Mouse (Mus musculus) bone marrow, adult 2 months (tissue): ENCODE data around the gene Raph1.

Experiments used
- CTCF ChIP-seq: fragments of 200-500 bp; IDR thresholded peaks from 2 replicates; pipeline ENCODE4 v1.5.1; 2011; ENCODE audit warnings: low read length, control low read depth; ENCODE audit not compliant: control insufficient read depth, insufficient read depth
- POLR2A ChIP-seq: fragments of 200-500 bp; IDR thresholded peaks from 2 replicates; pipeline ENCODE4 v1.6.1; 2011; ENCODE audit warnings: low read depth, mild to moderate bottlenecking, control low read depth, low read length, borderline replicate concordance; ENCODE audit not compliant: control insufficient read depth

DNA sequence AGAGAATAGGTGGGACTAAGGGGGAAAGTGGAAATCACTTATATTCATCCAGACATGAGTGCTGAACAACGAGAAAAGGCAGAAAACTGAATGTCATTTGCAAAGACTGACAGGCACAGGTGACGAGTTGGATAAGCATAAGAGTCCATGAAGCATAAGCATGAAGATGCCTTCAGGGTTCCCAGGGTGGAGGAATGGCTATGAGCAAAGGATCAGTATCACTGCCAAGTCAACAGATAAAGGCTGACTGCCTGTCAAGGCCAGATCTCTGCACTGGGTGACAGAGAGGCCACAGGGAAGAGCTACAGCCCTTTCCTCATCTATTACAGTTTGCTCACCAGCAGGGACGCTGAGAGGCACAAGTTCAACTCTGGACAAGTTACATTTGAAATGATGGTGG, 5.8 kb upstream of the Raph1 start:
- TF ChIP-seq CTCF = no peak
- no peak for TF ChIP-seq POLR2A
